Mouse (Mus musculus): ENCODE data around the gene Pnmal2.

Pnmal2 gene

GRCm38 (mm10) chr7:16918014-16918413 is 26.5 kb upstream of the Pnmal2 start:
- DNase-seq: no peak

- no peak for DNase-seq
Observed at GRCm38 (mm10) chr7:16918670-16919069, 25.8 kb upstream of the Pnmal2 start.

GRCm38 (mm10) chr7:16919395-16920149 is 24.9 kb upstream of the Pnmal2 start:
- no peak for DNase-seq

GRCm38 (mm10) chr7:16920150-16920579 is 24.3 kb upstream of the Pnmal2 start:
- no peak for DNase-seq

- peak; percentile 41 for DNase-seq
Observed at GRCm38 (mm10) chr7:16920818-16921791, 23.4 kb upstream of the Pnmal2 start.

GRCm38 (mm10) chr7:16921881-16922335 is 22.6 kb upstream of the Pnmal2 start:
- peak; percentile 70 for DNase-seq

- DNase-seq: peak; percentile 63
Observed at GRCm38 (mm10) chr7:16922360-16922973, 22.0 kb upstream of the Pnmal2 start.

- DNase-seq: peak; percentile 49
Observed at GRCm38 (mm10) chr7:16923283-16924036, 21.0 kb upstream of the Pnmal2 start.

GRCm38 (mm10) chr7:16924037-16924834 is 20.2 kb upstream of the Pnmal2 start, which contains the start of gene Calm3:
TSS of gene Calm3 (minus strand) at chr7:16924114.
- peak; percentile 100 for DNase-seq

GRCm38 (mm10) chr7:16928341-16928740 is 16.1 kb upstream of the Pnmal2 start:
- no peak for DNase-seq

- peak; percentile 78 for DNase-seq
Observed at GRCm38 (mm10) chr7:16930850-16931249, 13.6 kb upstream of the Pnmal2 start.

GRCm38 (mm10) chr7:16931968-16932627 is 12.4 kb upstream of the Pnmal2 start:
- peak; percentile 89 for DNase-seq

- DNase-seq: peak; percentile 52
Observed at GRCm38 (mm10) chr7:16932704-16933577, 11.5 kb upstream of the Pnmal2 start.

- DNase-seq: no peak
Observed at GRCm38 (mm10) chr7:16937312-16937711, 7.2 kb upstream of the Pnmal2 start.

- DNase-seq: no peak
Observed at GRCm38 (mm10) chr7:16938117-16938791, 6.2 kb upstream of the Pnmal2 start.

GRCm38 (mm10) chr7:16940292-16940691 is 4.2 kb upstream of the Pnmal2 start:
- no peak for DNase-seq

- no peak for DNase-seq
Observed at GRCm38 (mm10) chr7:16942861-16943260, 1.6 kb upstream of the Pnmal2 start.

- DNase-seq: no peak
Observed at GRCm38 (mm10) chr7:16944808-16945315, 380 bp downstream of the Pnmal2 start.

GRCm38 (mm10) chr7:16945419-16945818 is 937 bp downstream of the Pnmal2 start:
- no peak for DNase-seq

All from kidney, adult 9 months (tissue).